Mouse (Mus musculus) heart, adult 2 months (tissue): ENCODE measurements around the gene Mthfr.

ENCODE experiments used
- CTCF ChIP-seq: fragments of 200-600 bp; IDR thresholded peaks from 2 replicates; pipeline ENCODE4 v1.8.1; 2022; ENCODE audit warnings: antibody characterized with exemption, mild to moderate bottlenecking, moderate library complexity
- EP300 ChIP-seq: fragments of 200-500 bp; IDR thresholded peaks from 2 replicates; pipeline ENCODE4 v1.6.1; 2011; ENCODE audit warnings: low read depth, low read length, control low read depth; ENCODE audit not compliant: insufficient read depth

DNA sequence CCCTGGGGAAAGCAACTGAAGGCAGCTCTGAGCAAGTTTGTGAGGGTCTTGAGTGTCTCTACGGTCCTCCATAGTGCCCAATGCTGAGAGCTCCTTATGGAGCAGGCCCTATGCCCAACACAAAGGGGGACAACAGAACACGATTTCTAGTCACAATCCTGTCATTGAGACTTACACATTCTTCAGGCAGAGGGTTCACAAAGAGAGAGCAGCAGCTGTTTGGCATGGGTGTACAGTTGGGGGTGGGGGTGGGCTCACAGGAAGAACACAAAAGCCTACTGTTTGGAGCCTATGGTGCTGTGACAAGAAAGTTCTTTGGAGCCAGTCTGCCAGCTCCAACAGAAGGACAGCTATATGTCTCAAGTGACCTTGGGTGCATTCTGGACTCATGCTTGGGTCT is 20.5 kb upstream of the Mthfr start:
- TF ChIP-seq EP300 (no peak), CTCF (no peak)
